Mouse (Mus musculus): Measurements from ENCODE around the gene Prss33. TPM values are rescaled to one million over a fixed set of nuclear protein-coding genes. Genes with fewer than 3 reads are reported as not detected.
A peak's percentile ranks its signal among the peaks of the same experiment; 100 is the strongest.

Prss33 gene
- polyA plus RNA-seq, 1 experiment: 2.8 TPM

GRCm38 (mm10) chr17:23850853-23851749 lies 15.2 kb upstream of the Prss33 start:
- TF ChIP-seq CTCF (IDR thresholded peaks at IDR 0.05; ENCODE audit: borderline replicate concordance, control insufficient read depth, extremely low read depth, insufficient read depth, low read length, poor library complexity): no peak
- Histone ChIP-seq H3K27me3 (ENCODE audit: control insufficient read depth, insufficient read depth, low read length) (no peaks in the 10 kb centered on the region), H3K4me1 (replicated peaks; ENCODE audit: control insufficient read depth, insufficient read depth, low read length) (no peaks in the 10 kb centered on the region), H3K4me3 (ENCODE audit: control insufficient read depth, insufficient read depth, low read length) (no peak overlapping the region), H3K27ac (ENCODE audit: control insufficient read depth, insufficient read depth, low read length) (no peak overlapping the region), H3K36me3 (ENCODE audit: control insufficient read depth, insufficient read depth, low read length) (no peaks in the 10 kb centered on the region)
- 68% methylated on average over 18 of the region's 19 CpGs for WGBS
- DNase-seq: peak; percentile 53

GRCm38 (mm10) chr17:23850028-23850427 lies 14.2 kb upstream of the Prss33 start:
- no peak for DNase-seq
- Histone ChIP-seq H3K27ac (ENCODE audit: control insufficient read depth, insufficient read depth, low read length) (no peak overlapping the region), H3K36me3 (ENCODE audit: control insufficient read depth, insufficient read depth, low read length) (no peaks in the 10 kb centered on the region), H3K4me3 (ENCODE audit: control insufficient read depth, insufficient read depth, low read length) (no peak overlapping the region), H3K27me3 (ENCODE audit: control insufficient read depth, insufficient read depth, low read length) (no peaks in the 10 kb centered on the region), H3K4me1 (replicated peaks; ENCODE audit: control insufficient read depth, insufficient read depth, low read length) (no peaks in the 10 kb centered on the region)
- 89% methylated on average over 2 of the region's 2 CpGs for WGBS
- TF ChIP-seq CTCF (IDR thresholded peaks at IDR 0.05; ENCODE audit: borderline replicate concordance, control insufficient read depth, extremely low read depth, insufficient read depth, low read length, poor library complexity) (no peak), POLR2A (IDR thresholded peaks at IDR 0.05; ENCODE audit: control insufficient read depth, extremely low read depth, insufficient read depth, low read length, poor library complexity) (no peak)

GRCm38 (mm10) chr17:23843812-23844273 lies 8.0 kb upstream of the Prss33 start, which contains the start of the genes Prss32 and Prss41:
Gene Prss32, plus strand, starts transcription at chr17:23843855.
Gene Prss41, minus strand, starts transcription at chr17:23844172.
- TF ChIP-seq CTCF (IDR thresholded peaks at IDR 0.05; ENCODE audit: borderline replicate concordance, control insufficient read depth, extremely low read depth, insufficient read depth, low read length, poor library complexity) (peak; percentile 86), POLR2A (IDR thresholded peaks at IDR 0.05; ENCODE audit: control insufficient read depth, extremely low read depth, insufficient read depth, low read length, poor library complexity) (no peak)
- no peak within 1 kb of the TSS for H3K4me3 ChIP-seq (ENCODE audit: control insufficient read depth, insufficient read depth, low read length)
- no peaks in the 10 kb centered on the region for H3K27me3 ChIP-seq (ENCODE audit: control insufficient read depth, insufficient read depth, low read length)
- H3K36me3 ChIP-seq (ENCODE audit: control insufficient read depth, insufficient read depth, low read length): no peaks in the 10 kb centered on the region
- no peak within 1 kb of the TSS for H3K27ac ChIP-seq (ENCODE audit: control insufficient read depth, insufficient read depth, low read length)
- 41% methylated on average over 19 of the region's 19 CpGs for WGBS
- DNase-seq: peak; percentile 64
- peaks cover 4% of the 10 kb centered on the region; the same call in 1 of the 2 replicates for H3K4me1 ChIP-seq (replicated peaks; ENCODE audit: control insufficient read depth, insufficient read depth, low read length)

GRCm38 (mm10) chr17:23843141-23843811 lies 7.4 kb upstream of the Prss33 start:
- TF ChIP-seq POLR2A (IDR thresholded peaks at IDR 0.05; ENCODE audit: control insufficient read depth, extremely low read depth, insufficient read depth, low read length, poor library complexity): no peak
- TF ChIP-seq CTCF (IDR thresholded peaks at IDR 0.05; ENCODE audit: borderline replicate concordance, control insufficient read depth, extremely low read depth, insufficient read depth, low read length, poor library complexity): no peak
- H3K36me3 ChIP-seq (ENCODE audit: control insufficient read depth, insufficient read depth, low read length): no peaks in the 10 kb centered on the region
- 88% methylated on average over 23 of the region's 23 CpGs for WGBS
- no peaks in the 10 kb centered on the region for H3K27me3 ChIP-seq (ENCODE audit: control insufficient read depth, insufficient read depth, low read length)
- no peak overlapping the region for H3K27ac ChIP-seq (ENCODE audit: control insufficient read depth, insufficient read depth, low read length)
- no peak overlapping the region for H3K4me3 ChIP-seq (ENCODE audit: control insufficient read depth, insufficient read depth, low read length)
- no peak for DNase-seq
- H3K4me1 ChIP-seq (replicated peaks; ENCODE audit: control insufficient read depth, insufficient read depth, low read length): peaks cover 4% of the 10 kb centered on the region; the same call in 1 of the 2 replicates

GRCm38 (mm10) chr17:23841145-23841544 lies 5.3 kb upstream of the Prss33 start:
- H3K4me3 ChIP-seq (ENCODE audit: control insufficient read depth, insufficient read depth, low read length): no peak overlapping the region
- TF ChIP-seq CTCF (IDR thresholded peaks at IDR 0.05; ENCODE audit: borderline replicate concordance, control insufficient read depth, extremely low read depth, insufficient read depth, low read length, poor library complexity): no peak
- no peak for TF ChIP-seq POLR2A (IDR thresholded peaks at IDR 0.05; ENCODE audit: control insufficient read depth, extremely low read depth, insufficient read depth, low read length, poor library complexity)
- peak; percentile 70 for DNase-seq
- peaks cover 4% of the 10 kb centered on the region; the same call in 1 of the 2 replicates for H3K4me1 ChIP-seq (replicated peaks; ENCODE audit: control insufficient read depth, insufficient read depth, low read length)
- H3K27me3 ChIP-seq (ENCODE audit: control insufficient read depth, insufficient read depth, low read length): no peaks in the 10 kb centered on the region
- H3K27ac ChIP-seq (ENCODE audit: control insufficient read depth, insufficient read depth, low read length): no peak overlapping the region
- no peaks in the 10 kb centered on the region for H3K36me3 ChIP-seq (ENCODE audit: control insufficient read depth, insufficient read depth, low read length)
- 35% methylated on average over 4 of the region's 4 CpGs for WGBS

- WGBS: 100% methylated on average over 1 of the region's 1 CpGs
- Histone ChIP-seq H3K27ac (ENCODE audit: control insufficient read depth, insufficient read depth, low read length) (peak overlapping the region; percentile 18), H3K4me1 (replicated peaks; ENCODE audit: control insufficient read depth, insufficient read depth, low read length) (peaks cover 14% of the 10 kb centered on the region), H3K27me3 (ENCODE audit: control insufficient read depth, insufficient read depth, low read length) (no peaks in the 10 kb centered on the region), H3K36me3 (ENCODE audit: control insufficient read depth, insufficient read depth, low read length) (peaks cover 5% of the 10 kb centered on the region; the same call in 1 of the 2 replicates), H3K4me3 (ENCODE audit: control insufficient read depth, insufficient read depth, low read length) (no peak overlapping the region)
- TF ChIP-seq CTCF (IDR thresholded peaks at IDR 0.05; ENCODE audit: borderline replicate concordance, control insufficient read depth, extremely low read depth, insufficient read depth, low read length, poor library complexity) (no peak), POLR2A (IDR thresholded peaks at IDR 0.05; ENCODE audit: control insufficient read depth, extremely low read depth, insufficient read depth, low read length, poor library complexity) (no peak)
- no peak for DNase-seq
Measured at GRCm38 (mm10) chr17:23831201-23831600, 4.7 kb downstream of the Prss33 start.
